16 mouse cellular contexts compared by ENCODE assay signal in the genomic region with DNA sequence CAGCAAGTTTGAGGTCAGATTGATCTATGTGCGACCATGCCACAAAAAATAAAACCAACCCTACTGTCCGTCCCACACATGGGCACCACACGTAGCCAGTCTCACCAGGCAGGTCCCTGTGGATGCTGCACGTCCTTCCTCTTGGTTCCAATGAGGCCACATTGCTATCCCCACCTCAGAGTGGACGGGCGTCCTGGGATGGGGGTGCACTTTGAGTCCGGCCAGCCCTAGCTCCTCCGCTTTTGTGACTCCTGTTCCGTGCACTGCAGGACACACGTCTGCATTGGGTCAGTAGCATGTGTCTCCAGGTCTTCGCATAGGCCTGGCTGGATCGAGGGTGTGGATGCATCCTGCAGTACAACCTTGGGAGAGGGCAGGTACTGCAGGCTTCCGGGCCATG.
"Had no signal": no experiment of that assay in that cellular context is flagged by ENCODE, and none has a peak within 500 bp of the region (broad histone marks: within the 10 kb centered on the region; RNA-seq: fewer than 3 reads in every experiment).

No protein-coding gene starts in this region.

- DNase-seq: heart, postnatal 10 days; heart, postnatal 14 days; heart, postnatal 36 days; heart, postnatal 4 days; kidney, adult 11 months; kidney, adult 18-20 months; kidney, adult 2 months; kidney, adult 8-10 months; kidney, adult 9 months; kidney, postnatal 10 days; kidney, postnatal 14 days; kidney, postnatal 25 days; kidney, postnatal 36 days; kidney, postnatal 4 days; layer of hippocampus, adult 9-11 months; layer of hippocampus, postnatal 36 days had no signal
